Mouse (Mus musculus) brain, embryonic 14.5 days (tissue): ENCODE measurements around the gene Gpx3. TPM values are rescaled to one million over a fixed set of nuclear protein-coding genes. Genes with fewer than 3 reads are reported as not detected.

ENCODE experiments used
- DNase-seq: peaks from one replicate; pipeline ENCODE4 v3.0.0-alpha.2; 2011; ENCODE audit warnings: low read depth
- CTCF ChIP-seq: fragments of 200-500 bp; IDR thresholded peaks from 2 replicates; pipeline ENCODE4 v1.5.1; 2012; ENCODE audit warnings: inconsistent platforms, mild to moderate bottlenecking, moderate library complexity, borderline replicate concordance; ENCODE audit not compliant: insufficient read depth, insufficient read length; ENCODE audit errors: extremely low read depth
- POLR2A ChIP-seq: fragments of 200-500 bp; IDR thresholded peaks from 2 replicates; pipeline ENCODE4 v1.6.1; 2012; ENCODE audit warnings: mild to moderate bottlenecking, inconsistent platforms, borderline replicate concordance; ENCODE audit not compliant: poor library complexity, insufficient read depth, insufficient read length, severe bottlenecking; ENCODE audit errors: extremely low read depth
- polyA plus RNA-seq: library from polyadenylated mRNA; depleted of rRNA; stranded (reverse); fragments of >200 nt; gene quantifications from 2 replicates; pipeline ENCODE4 v1.2.3, GENCODE M21; 2012

Gene Gpx3
- polyA plus RNA-seq, 1 experiment, result 14.6 TPM

DNA sequence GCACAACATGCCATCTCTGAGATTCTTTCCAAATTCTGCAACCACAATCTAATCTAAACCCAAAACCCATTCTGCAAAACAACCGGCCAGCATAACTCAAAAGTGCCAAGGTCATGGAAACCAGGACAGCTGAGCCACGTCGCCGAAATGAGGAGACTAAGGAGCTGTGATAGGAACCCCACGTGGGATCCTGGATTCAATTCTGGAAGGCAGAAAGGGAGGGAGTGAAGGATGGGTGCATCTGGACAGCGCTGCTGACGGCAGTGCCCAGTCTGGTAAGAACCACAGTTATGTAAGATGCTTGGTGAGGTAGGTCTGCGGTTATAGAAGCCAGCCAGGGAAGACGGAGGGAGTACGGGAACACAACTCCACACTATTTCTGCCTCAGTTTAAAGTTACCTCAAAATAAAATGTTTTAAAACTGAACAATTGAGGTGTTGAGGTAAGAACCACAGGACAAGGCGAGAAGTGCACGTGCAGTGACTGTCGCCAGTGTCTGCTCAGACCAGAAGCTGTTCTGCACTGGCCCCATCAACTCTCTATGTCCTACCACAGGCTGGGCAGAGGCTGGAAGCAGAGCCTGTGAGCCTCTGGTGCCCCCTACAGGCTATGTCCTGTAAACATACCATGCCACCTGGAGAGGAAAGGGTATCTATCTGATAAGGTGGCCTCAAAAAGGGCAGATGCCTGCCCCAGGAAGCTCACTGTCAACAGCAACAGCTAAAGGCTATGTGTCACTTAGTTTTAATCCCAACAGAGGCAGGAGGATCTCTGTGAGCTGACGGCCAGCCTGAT is 25.3 kb downstream of the Gpx3 start:
- TF ChIP-seq POLR2A (no peak), CTCF (peak; percentile 84)
- peak; percentile 55 for DNase-seq

DNA sequence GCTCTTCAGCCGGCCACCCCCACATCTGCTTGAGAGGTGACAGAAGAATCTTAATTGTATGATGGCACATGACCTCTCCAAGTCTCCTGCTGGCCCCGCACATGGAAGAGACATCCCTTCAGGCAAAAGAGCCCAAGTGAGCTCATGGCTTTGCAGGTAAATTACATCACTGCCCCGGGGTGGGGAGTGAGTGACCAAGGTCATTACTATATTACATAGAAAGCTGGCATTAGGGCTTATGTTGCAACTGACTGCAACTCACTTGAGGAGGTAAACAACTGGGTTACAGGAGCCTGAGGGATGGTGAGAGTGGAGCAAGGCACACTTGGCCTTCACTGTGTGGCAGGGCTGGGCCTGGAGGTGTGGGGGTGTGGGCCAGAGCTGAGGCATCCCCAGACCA is 26.0 kb downstream of the Gpx3 start:
- DNase-seq, result no peak
- TF ChIP-seq CTCF (no peak), POLR2A (no peak)

GRCm38 (mm10) chr11:54928886-54929285 is 26.6 kb downstream of the Gpx3 start:
- no peak for DNase-seq
- no peak for TF ChIP-seq CTCF

DNA sequence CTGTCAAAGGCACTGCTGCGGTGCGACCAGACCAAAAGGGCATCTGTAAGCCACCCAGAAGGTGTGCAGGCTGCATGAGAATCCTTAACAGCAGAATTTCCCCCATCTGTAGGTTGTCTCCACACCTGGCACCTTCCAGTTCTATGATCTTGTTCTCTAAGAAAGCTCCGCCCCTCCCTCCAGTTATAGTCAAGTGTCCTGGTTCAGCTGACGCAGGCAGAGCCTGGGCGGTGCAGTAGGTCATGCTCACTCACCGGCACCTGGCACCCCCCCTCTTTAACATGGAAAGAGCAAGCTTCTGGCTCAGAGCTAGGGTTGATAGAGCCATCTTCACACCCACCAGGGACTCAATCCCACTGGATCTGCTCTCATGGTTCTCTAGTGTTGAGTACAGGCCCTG is 27.0 kb downstream of the Gpx3 start:
- no peak for DNase-seq
- no peak for TF ChIP-seq POLR2A
- no peak for TF ChIP-seq CTCF

- TF ChIP-seq POLR2A, result no peak
- no peak for TF ChIP-seq CTCF
- DNase-seq, result no peak
These were observed 27.5 kb downstream of the Gpx3 start for GRCm38 (mm10) chr11:54929744-54930143.

- peak; percentile 72 for DNase-seq
- TF ChIP-seq POLR2A, result no peak
- TF ChIP-seq CTCF, result peak; percentile 72
These were observed 28.2 kb downstream of the Gpx3 start for GRCm38 (mm10) chr11:54930318-54930979.

DNA sequence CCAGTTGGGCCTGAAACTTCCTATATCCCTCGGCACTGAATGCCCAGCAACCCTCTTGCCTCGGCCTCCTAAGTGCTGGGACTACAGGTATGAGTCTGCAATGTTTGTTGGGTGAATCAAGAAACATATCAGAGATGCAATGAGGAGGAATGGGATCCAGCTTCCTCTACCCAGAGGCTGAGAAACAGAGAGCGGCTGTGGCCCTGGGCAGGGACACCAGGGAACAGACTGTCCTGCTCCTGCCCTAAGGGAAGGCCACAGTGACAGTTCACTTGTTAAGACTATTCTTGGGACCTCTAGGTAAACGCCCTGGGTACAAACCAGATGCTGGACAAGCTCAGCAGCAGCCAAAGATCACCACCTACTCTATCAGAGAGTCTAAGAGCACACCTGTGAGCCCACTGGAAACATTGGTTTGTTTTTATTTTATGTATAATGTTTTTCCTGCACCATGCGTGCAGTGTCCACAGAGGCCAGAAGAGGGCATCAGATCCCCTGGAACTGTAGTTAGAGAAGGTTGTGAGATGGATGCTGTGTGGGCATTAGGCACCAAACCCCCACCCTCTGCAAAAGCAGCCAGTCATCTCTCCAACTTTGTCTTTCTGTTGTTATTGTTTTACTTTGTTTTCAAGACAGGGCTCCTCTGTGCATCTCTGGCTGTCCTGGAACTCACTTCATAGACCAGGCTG is 29.3 kb downstream of the Gpx3 start:
- TF ChIP-seq POLR2A (no peak), CTCF (peak; percentile 64; the same call in 1 of the 2 replicates)
- DNase-seq, result peak; percentile 13

DNA sequence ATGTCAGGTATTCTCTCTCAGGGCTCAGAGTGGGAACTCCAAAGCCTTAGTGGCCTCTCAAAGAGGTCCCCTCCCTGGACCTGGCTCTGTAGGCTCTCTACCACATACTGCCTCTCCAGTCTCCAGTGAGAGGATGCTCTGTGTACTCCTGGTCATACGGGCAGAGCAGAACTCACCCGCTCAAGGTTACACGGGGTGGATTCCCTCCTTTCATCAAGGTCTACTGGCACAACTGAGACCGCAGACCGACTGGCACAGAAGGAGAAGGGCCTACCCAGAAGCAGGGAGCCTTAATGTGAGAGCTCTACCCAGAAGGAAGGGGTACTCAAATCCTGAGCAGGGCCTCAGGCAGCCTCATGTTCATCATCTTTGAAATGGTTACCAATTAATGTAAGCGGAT is 30.3 kb downstream of the Gpx3 start:
- no peak for DNase-seq
- TF ChIP-seq POLR2A (no peak), CTCF (no peak)

GRCm38 (mm10) chr11:54934198-54934597 is 31.9 kb downstream of the Gpx3 start:
- no peak for DNase-seq
- TF ChIP-seq CTCF (no peak), POLR2A (no peak)

DNA sequence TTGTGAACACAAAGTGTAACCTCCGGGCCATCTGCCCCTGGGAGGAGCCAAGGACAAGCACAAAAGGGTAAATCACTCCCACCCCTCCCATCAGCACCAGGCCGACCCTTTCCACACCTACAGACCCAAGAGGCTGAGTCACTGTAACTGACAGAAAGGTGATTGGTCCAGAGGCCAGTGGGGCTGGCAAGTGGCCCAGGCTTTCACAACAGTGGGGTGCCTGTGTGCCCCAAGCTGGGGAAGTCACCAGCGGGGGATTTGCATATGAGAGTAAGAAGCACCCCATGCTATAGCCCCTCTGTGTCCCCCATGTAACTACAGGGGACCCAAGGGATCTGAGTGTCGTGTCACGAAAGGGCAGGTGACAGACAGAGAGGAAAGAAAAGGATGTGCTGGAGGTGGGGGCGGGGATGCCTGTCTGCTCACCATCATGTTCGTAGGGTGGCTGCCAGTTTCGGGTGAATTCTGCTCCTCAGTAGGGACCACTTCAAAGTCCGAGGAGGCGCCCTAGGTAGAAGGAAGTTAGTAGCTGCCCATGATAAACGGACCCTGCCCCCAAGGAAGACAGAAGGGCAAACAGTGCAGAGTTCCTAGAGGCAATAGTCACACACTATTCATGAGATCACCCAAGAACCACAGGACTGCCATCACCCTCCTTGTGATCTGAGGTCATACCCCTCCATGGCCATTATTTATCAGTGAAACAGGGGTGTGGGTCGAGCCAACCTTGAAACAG is 34.0 kb downstream of the Gpx3 start:
- TF ChIP-seq CTCF (no peak), POLR2A (no peak)
- peak; percentile 57 for DNase-seq

DNA sequence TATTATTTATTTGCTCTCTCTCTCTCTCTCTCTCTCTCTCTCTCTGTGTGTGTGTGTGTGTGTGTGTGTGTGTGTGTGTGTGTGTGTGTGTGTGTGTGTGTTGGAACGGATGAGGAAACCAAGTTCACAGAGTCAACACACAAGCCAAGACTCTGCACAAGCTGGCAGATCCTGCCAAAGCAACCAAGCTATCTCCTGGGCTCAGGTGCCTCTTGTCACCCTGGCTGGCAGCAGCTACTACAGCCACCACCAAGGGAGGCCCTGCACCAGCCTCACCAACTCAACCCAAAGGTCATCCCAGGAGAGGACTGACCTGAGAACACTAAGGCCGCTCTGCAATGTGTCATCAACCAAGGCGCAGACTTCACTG is 34.5 kb downstream of the Gpx3 start:
- TF ChIP-seq POLR2A, result no peak
- TF ChIP-seq CTCF, result no peak
- no peak for DNase-seq
